Comparison of ENCODE assay signal across 16 mouse cellular contexts in genomic region chr9:9705180-9705579, GRCm38 (mm10).
"Had no signal": no experiment of that assay in that cellular context is flagged by ENCODE, and none has a peak within 500 bp of the region (broad histone marks: within the 10 kb centered on the region; RNA-seq: fewer than 3 reads in every experiment).

No protein-coding gene starts in this region.

- H3K4me2 ChIP-seq: neural tube, embryonic 13.5 days; neural tube, embryonic 15.5 days; stomach, embryonic 15.5 days had no signal

- H3K4me3 ChIP-seq: neural tube, embryonic 13.5 days; neural tube, embryonic 15.5 days; stomach, embryonic 15.5 days had no signal

- H3K9me3 ChIP-seq: neural tube, embryonic 13.5 days; neural tube, embryonic 15.5 days; stomach, embryonic 15.5 days had no signal

- H3K9ac ChIP-seq: neural tube, embryonic 13.5 days; neural tube, embryonic 15.5 days; stomach, embryonic 15.5 days had no signal

- H3K4me1 ChIP-seq: neural tube, embryonic 15.5 days; stomach, embryonic 15.5 days had no signal

- H3K27ac ChIP-seq: neural tube, embryonic 13.5 days; neural tube, embryonic 15.5 days; stomach, embryonic 15.5 days; stomach, postnatal 0 days had no signal

- DNase-seq: retina, postnatal 1 day; right cerebral cortex, adult 18-20 months; right cerebral cortex, postnatal 14 days; right cerebral cortex, postnatal 25 days; right cerebral cortex, postnatal 4 days; spleen, adult 18-20 months; thymus, adult 18-20 months; thymus, adult 2 months; thymus, postnatal 14 days; thymus, postnatal 25 days; thymus, postnatal 36 days; thymus, postnatal 4 days had no signal

- H3K36me3 ChIP-seq: neural tube, embryonic 13.5 days; neural tube, embryonic 15.5 days; stomach, embryonic 15.5 days had no signal

- H3K27me3 ChIP-seq: neural tube, embryonic 13.5 days; neural tube, embryonic 15.5 days; stomach, embryonic 15.5 days had no signal
